Mouse (Mus musculus) CH12.LX (cell line): Measurements from ENCODE around the gene Fez1. TPM values are rescaled to one million over a fixed set of nuclear protein-coding genes. Genes with fewer than 3 reads are reported as not detected.

ENCODE experiments used
- DNase-seq: peaks from one replicate; pipeline ENCODE4 v3.0.0-alpha.2; 2013; ENCODE audit errors: extremely low read depth
- H3K27ac ChIP-seq: 2 replicates; pipeline ENCODE4 v1.5.1; 2012; ENCODE audit warnings: low read depth, mild to moderate bottlenecking, control low read depth, moderate library complexity; ENCODE audit not compliant: insufficient read depth
- H3K27me3 ChIP-seq: replicated peaks from 2 replicates; pipeline ENCODE3; 2012; ENCODE audit warnings: inconsistent platforms
- H3K36me3 ChIP-seq, 2 experiments: replicated peaks in 1 of 2; 2 replicates each; pipeline versions ENCODE3 to v1.6.1; 2012; ENCODE audit warnings: inconsistent platforms in 1 of 2, low read length in 1 of 2, mild to moderate bottlenecking in 1 of 2, mixed read lengths in 1 of 2, moderate library complexity in 1 of 2; ENCODE audit not compliant: control insufficient read depth in 1 of 2, insufficient read depth in 1 of 2
- H3K4me1 ChIP-seq, 2 experiments: 2 replicates each; pipeline ENCODE4 v1.6.1; 2012; ENCODE audit warnings: inconsistent platforms in 1 of 2, moderate library complexity in 1 of 2; ENCODE audit not compliant: insufficient read depth in 2 of 2, control insufficient read depth in 1 of 2
- H3K4me2 ChIP-seq: 2 replicates; pipeline ENCODE4 v1.6.1; 2012; ENCODE audit warnings: low read depth, mild to moderate bottlenecking, control low read depth; ENCODE audit not compliant: poor library complexity, insufficient read depth, severe bottlenecking
- H3K4me3 ChIP-seq, 3 experiments: fragments of 150-350 bp in 1 of 3; sonication (generic) in 1 of 3; replicated peaks in 1 of 3; 2 replicates each; pipeline versions ENCODE3 to v1.5.1; 2011 to 2012; ENCODE audit warnings: low read depth in 2 of 3, low read length in 2 of 3, mild to moderate bottlenecking in 2 of 3, moderate library complexity in 2 of 3, control low read depth in 1 of 3, improper control_type of control experiment in 1 of 3, inconsistent platforms in 1 of 3, mixed read lengths in 1 of 3; ENCODE audit not compliant: poor library complexity in 1 of 3
- H3K79me2 ChIP-seq: replicated peaks from 2 replicates; pipeline ENCODE4 v1.6.1; 2012; ENCODE audit warnings: mild to moderate bottlenecking, moderate library complexity; ENCODE audit not compliant: control insufficient read depth, poor library complexity, insufficient read depth, severe bottlenecking; ENCODE audit errors: extremely low read depth
- H3K9ac ChIP-seq: 2 replicates; pipeline ENCODE4 v1.6.1; 2012; ENCODE audit warnings: low read depth, mild to moderate bottlenecking, control low read depth, moderate library complexity; ENCODE audit not compliant: insufficient read depth
- H3K9me3 ChIP-seq: replicated peaks from 2 replicates; pipeline ENCODE3; 2012; ENCODE audit warnings: low read length, inconsistent platforms, mixed read lengths
- BHLHE40 ChIP-seq: IDR thresholded peaks from 2 replicates; pipeline ENCODE4 v1.6.1; 2011; ENCODE audit warnings: mild to moderate bottlenecking, low read depth, low read length, improper control_type of control experiment
- CHD1 ChIP-seq: IDR thresholded peaks from 2 replicates; pipeline ENCODE4 v1.6.1; 2012; ENCODE audit warnings: low read depth, low read length, improper control_type of control experiment, inconsistent platforms
- CHD2 ChIP-seq: IDR thresholded peaks from 2 replicates; pipeline ENCODE4 v1.6.1; 2011; ENCODE audit warnings: low read length, improper control_type of control experiment
- E2F4 ChIP-seq: IDR thresholded peaks from 2 replicates; pipeline ENCODE4 v1.6.1; 2011; ENCODE audit warnings: low read depth, low read length, improper control_type of control experiment; ENCODE audit not compliant: insufficient replicate concordance
- EP300 ChIP-seq: IDR thresholded peaks from 2 replicates; pipeline ENCODE4 v1.6.1; 2011; ENCODE audit warnings: low read length, improper control_type of control experiment
- ETS1 ChIP-seq: conservative IDR thresholded peaks from 2 replicates; pipeline ENCODE4 v1.6.1; 2012; ENCODE audit warnings: low read depth, mild to moderate bottlenecking, inconsistent platforms, low read length, improper control_type of control experiment, moderate library complexity
- MAFK ChIP-seq: IDR thresholded peaks from 2 replicates; pipeline ENCODE4 v1.6.1; 2011; ENCODE audit warnings: low read length, improper control_type of control experiment; ENCODE audit not compliant: insufficient replicate concordance
- MAZ ChIP-seq: IDR thresholded peaks from 2 replicates; pipeline ENCODE4 v1.6.1; 2012; ENCODE audit warnings: low read depth, mild to moderate bottlenecking, inconsistent platforms, low read length, improper control_type of control experiment, moderate library complexity
- POLR2A ChIP-seq: IDR thresholded peaks from 2 replicates; pipeline ENCODE4 v1.6.1; 2011; ENCODE audit warnings: low read depth, mild to moderate bottlenecking, improper control_type of control experiment, low read length
- POLR2AphosphoS2 ChIP-seq: IDR thresholded peaks from 2 replicates; pipeline ENCODE4 v1.6.1; 2011; ENCODE audit warnings: low read depth, low read length, improper control_type of control experiment
- RAD21 ChIP-seq: IDR thresholded peaks from 2 replicates; pipeline ENCODE4 v1.6.1; 2011; ENCODE audit warnings: low read depth, mild to moderate bottlenecking, low read length, improper control_type of control experiment, moderate library complexity
- RCOR1 ChIP-seq: conservative IDR thresholded peaks from 2 replicates; pipeline ENCODE4 v1.6.1; 2012; ENCODE audit warnings: low read depth, mild to moderate bottlenecking, inconsistent platforms, low read length, improper control_type of control experiment
- TCF12 ChIP-seq: IDR thresholded peaks from 2 replicates; pipeline ENCODE4 v1.6.1; 2014; ENCODE audit warnings: low read depth, mild to moderate bottlenecking, inconsistent platforms, low read length, improper control_type of control experiment
- UBTF ChIP-seq: IDR thresholded peaks from 2 replicates; pipeline ENCODE4 v1.6.1; 2012; ENCODE audit warnings: low read depth, mild to moderate bottlenecking, inconsistent platforms, low read length, improper control_type of control experiment, moderate library complexity
- USF1 ChIP-seq: IDR thresholded peaks from 2 replicates; pipeline ENCODE4 v1.6.1; 2014; ENCODE audit warnings: low read depth, mild to moderate bottlenecking, inconsistent platforms, low read length, improper control_type of control experiment
- ZC3H11A ChIP-seq: IDR thresholded peaks from 2 replicates; pipeline ENCODE4 v1.6.1; 2012; ENCODE audit warnings: low read depth, mild to moderate bottlenecking, inconsistent platforms, low read length, improper control_type of control experiment
- ZKSCAN1 ChIP-seq: IDR thresholded peaks from 2 replicates; pipeline ENCODE4 v1.6.1; 2012; ENCODE audit warnings: low read depth, inconsistent platforms, low read length, improper control_type of control experiment, borderline replicate concordance
- ZMIZ1 ChIP-seq: IDR thresholded peaks from 2 replicates; pipeline ENCODE4 v1.6.1; 2012; ENCODE audit warnings: low read depth, mild to moderate bottlenecking, inconsistent platforms, low read length, improper control_type of control experiment
- dilution Hi-C: fragments of 300-500 bp; cut with MboI; formaldehyde crosslinking; loops from 2 replicates; pipeline ENCODE4 v1.14.3; 2020; ENCODE audit warnings: low sequenced_read_pairs; ENCODE audit not compliant: extremely low pct_unique_long_range_greater_than_20kb, extremely low pct_ligation_motif_present
- in situ Hi-C: fragments of 300-500 bp; cut with MboI; formaldehyde crosslinking; loops from 3 replicates; pipeline ENCODE4 v1.14.3; 2019; ENCODE audit warnings: low sequenced_read_pairs, low pct_ligation_motif_present, low pct_unique_long_range_greater_than_20kb, mixed read lengths
- polyA plus RNA-seq: library from polyadenylated mRNA; unstranded; fragments of >175 nt; gene quantifications from 2 replicates; pipeline ENCODE4 v1.2.1, GENCODE M21; 2012; ENCODE audit warnings: low read depth; ENCODE audit not compliant: insufficient read length
- total RNA-seq, 2 experiments: library from RNA; depleted of rRNA; stranded (reverse); fragments of 300-350 nt in 1 of 2; fragments of >200 nt in 1 of 2; gene quantifications; 2 replicates each; pipeline ENCODE4 v1.2.3; 2012 to 2014

Fez1 gene
- total and polyA plus RNA-seq, 3 experiments, result not detected

- Histone ChIP-seq H3K27ac (no peak overlapping the region), H3K79me2 (no peaks in the 10 kb centered on the region), H3K36me3 (no peaks in the 10 kb centered on the region), H3K4me2 (no peak overlapping the region), H3K4me3 (no peak overlapping the region), H3K9me3 (no peaks in the 10 kb centered on the region), H3K9ac (no peak overlapping the region), H3K4me1 (no peaks in the 10 kb centered on the region), H3K27me3 (peaks cover 6% of the 10 kb centered on the region)
- in situ Hi-C loops, result no loop called here
- no peak for TF ChIP-seq POLR2AphosphoS2
- no peak for TF ChIP-seq MAZ
- no peak for TF ChIP-seq POLR2A
- no peak for DNase-seq
- dilution Hi-C loops, result no loop called here
These were observed 37.0 kb downstream of the Fez1 start for GRCm38 (mm10) chr9:36858677-36859076.

GRCm38 (mm10) chr9:36862576-36862975, 40.9 kb downstream of the Fez1 start:
- no peak overlapping the region for H3K9ac ChIP-seq
- H3K27ac ChIP-seq, result no peak overlapping the region
- DNase-seq, result no peak
- H3K79me2 ChIP-seq, result no peaks in the 10 kb centered on the region
- in situ Hi-C loops (no loop called here), dilution Hi-C loops (no loop called here)
- H3K36me3 ChIP-seq, result no peaks in the 10 kb centered on the region
- no peak overlapping the region for H3K4me3 ChIP-seq
- H3K4me1 ChIP-seq, result 0 out of 4 replicates have a peak, but pooled peaks cover 0 to 4% of the 10 kb centered on the region in 2 experiments
- no peak for TF ChIP-seq ZKSCAN1
- TF ChIP-seq BHLHE40, result no peak
- no peak for TF ChIP-seq CHD1
- TF ChIP-seq RCOR1, result no peak
- no peak for TF ChIP-seq MAZ
- TF ChIP-seq RAD21, result no peak
- no peak for TF ChIP-seq EP300
- TF ChIP-seq TCF12, result no peak
- H3K27me3 ChIP-seq, result peaks cover 6% of the 10 kb centered on the region
- no peak overlapping the region for H3K4me2 ChIP-seq
- H3K9me3 ChIP-seq, result no peaks in the 10 kb centered on the region

GRCm38 (mm10) chr9:36863694-36864093, 42.0 kb downstream of the Fez1 start:
- in situ Hi-C loops (no loop called here), dilution Hi-C loops (no loop called here)
- Histone ChIP-seq H3K9me3 (no peaks in the 10 kb centered on the region), H3K9ac (no peak overlapping the region), H3K4me3 (no peak overlapping the region), H3K27me3 (peaks cover 8% of the 10 kb centered on the region), H3K27ac (no peak overlapping the region), H3K4me1 (0 out of 4 replicates have a peak, but pooled peaks cover 0 to 4% of the 10 kb centered on the region in 2 experiments), H3K79me2 (no peaks in the 10 kb centered on the region), H3K4me2 (no peak overlapping the region), H3K36me3 (no peaks in the 10 kb centered on the region)
- DNase-seq, result no peak
- no peak for TF ChIP-seq MAFK
- no peak for TF ChIP-seq ZMIZ1
- TF ChIP-seq CHD2, result no peak
- TF ChIP-seq ETS1, result no peak
- TF ChIP-seq BHLHE40, result no peak
- no peak for TF ChIP-seq E2F4
- no peak for TF ChIP-seq TCF12
- no peak for TF ChIP-seq UBTF
- TF ChIP-seq ZC3H11A, result no peak
- no peak for TF ChIP-seq USF1
